16 mouse cellular contexts compared by ENCODE assay signal in genomic region chr13:109429544-109429943, GRCm38 (mm10).
"Had no signal": no experiment of that assay in that cellular context is flagged by ENCODE, and none has a peak within 500 bp of the region (broad histone marks: within the 10 kb centered on the region; RNA-seq: fewer than 3 reads in every experiment).

No protein-coding gene starts in this region.

- ATAC-seq: hindbrain, postnatal 0 days; intestine, embryonic 16.5 days; liver, embryonic 12.5 days had no signal

- DNase-seq: gastrocnemius, postnatal 10 days; gastrocnemius, postnatal 25 days; heart, adult 18-20 months; heart, postnatal 14 days; heart, postnatal 36 days; kidney, adult 11 months; kidney, adult 2 months; kidney, adult 9 months; kidney, postnatal 14 days; kidney, postnatal 36 days; layer of hippocampus, adult 9-11 months; layer of hippocampus, postnatal 36 days; left cerebral cortex, postnatal 4 days had no signal
